20 mouse cellular contexts compared by ENCODE assay signal in genomic region chr5:32018276-32018675, GRCm38 (mm10).
"Had no signal": no experiment of that assay in that cellular context is flagged by ENCODE, and none has a peak within 500 bp of the region (broad histone marks: within the 10 kb centered on the region; RNA-seq: fewer than 3 reads in every experiment).

No protein-coding gene starts in this region.

- DNase-seq: lung, adult 18-20 months; lung, embryonic 14.5 days; lung, postnatal 10 days; lung, postnatal 4 days; midbrain, embryonic 14.5 days; retina, postnatal 1 day; right cerebral cortex, adult 18-20 months; right cerebral cortex, postnatal 25 days; right cerebral cortex, postnatal 4 days; spleen, adult 18-20 months; thymus, adult 18-20 months; thymus, postnatal 14 days; thymus, postnatal 36 days had no signal

- H3K27me3 ChIP-seq: liver, embryonic 12.5 days; midbrain, embryonic 12.5 days; neural tube, embryonic 13.5 days; neural tube, embryonic 15.5 days had no signal

- H3K4me1 ChIP-seq: liver, embryonic 12.5 days; midbrain, embryonic 10.5 days; midbrain, embryonic 12.5 days; neural tube, embryonic 13.5 days; neural tube, embryonic 15.5 days had no signal

- H3K4me3 ChIP-seq: liver, embryonic 12.5 days; midbrain, embryonic 10.5 days; midbrain, embryonic 12.5 days; myocyte; neural tube, embryonic 13.5 days; neural tube, embryonic 15.5 days had no signal

- H3K36me3 ChIP-seq: liver, embryonic 12.5 days; midbrain, embryonic 10.5 days; midbrain, embryonic 12.5 days; neural tube, embryonic 13.5 days; neural tube, embryonic 15.5 days had no signal

- H3K27ac ChIP-seq: liver, embryonic 12.5 days; liver, embryonic 14.5 days; midbrain, embryonic 10.5 days; midbrain, embryonic 12.5 days; neural tube, embryonic 13.5 days; neural tube, embryonic 15.5 days had no signal
